Mouse (Mus musculus): ENCODE results near the gene 2810408A11Rik. TPM values are rescaled to one million over a fixed set of nuclear protein-coding genes. Genes with fewer than 3 reads are reported as not detected.

2810408A11Rik gene
- polyA plus RNA-seq, 1 experiment, result 13.1 TPM

GRCm38 (mm10) chr11:69849128-69849527 is 51.7 kb downstream of the 2810408A11Rik start:
- no peak overlapping the region for H3K4me3 ChIP-seq (ENCODE audit: low read depth, low read length)
- no peaks in the 10 kb centered on the region for H3K9me3 ChIP-seq (replicated peaks; ENCODE audit: control insufficient read depth, insufficient read depth, low read length, poor library complexity, severe bottlenecking)
- TF ChIP-seq POLR2A (IDR thresholded peaks at IDR 0.05; ENCODE audit: insufficient read depth, low read length) (no peak), CTCF (IDR thresholded peaks at IDR 0.05; ENCODE audit: low read depth, low read length) (no peak), EP300 (IDR thresholded peaks at IDR 0.05; ENCODE audit: insufficient read depth, low read depth, low read length) (no peak)
- H3K4me1 ChIP-seq (ENCODE audit: control insufficient read depth, insufficient read depth, low read length), result peaks cover 4% of the 10 kb centered on the region
- no peak overlapping the region for H3K9ac ChIP-seq (ENCODE audit: low read depth, poor library complexity, severe bottlenecking)
- peaks cover 14% of the 10 kb centered on the region for H3K36me3 ChIP-seq (ENCODE audit: control insufficient read depth, insufficient read depth, low read length, poor library complexity, severe bottlenecking)
- H3K27me3 ChIP-seq (ENCODE audit: control insufficient read depth, insufficient read depth, low read length, poor library complexity, severe bottlenecking), result no peaks in the 10 kb centered on the region
- no peak overlapping the region for H3K27ac ChIP-seq (ENCODE audit: insufficient read depth, low read length)

- TF ChIP-seq POLR2A (IDR thresholded peaks at IDR 0.05; ENCODE audit: insufficient read depth, low read length), result no peak
- TF ChIP-seq CTCF (IDR thresholded peaks at IDR 0.05; ENCODE audit: low read depth, low read length), result no peak
- TF ChIP-seq EP300 (IDR thresholded peaks at IDR 0.05; ENCODE audit: insufficient read depth, low read depth, low read length), result no peak
- H3K4me1 ChIP-seq (ENCODE audit: control insufficient read depth, insufficient read depth, low read length), result peaks cover 4% of the 10 kb centered on the region
- no peaks in the 10 kb centered on the region for H3K27me3 ChIP-seq (ENCODE audit: control insufficient read depth, insufficient read depth, low read length, poor library complexity, severe bottlenecking)
- peaks cover 14% of the 10 kb centered on the region for H3K36me3 ChIP-seq (ENCODE audit: control insufficient read depth, insufficient read depth, low read length, poor library complexity, severe bottlenecking)
- H3K27ac ChIP-seq (ENCODE audit: insufficient read depth, low read length), result no peak overlapping the region
- H3K9me3 ChIP-seq (replicated peaks; ENCODE audit: control insufficient read depth, insufficient read depth, low read length, poor library complexity, severe bottlenecking), result no peaks in the 10 kb centered on the region
- 0 out of 2 replicates have a peak overlapping the region, but pooled peaks have one; percentile 48 for H3K9ac ChIP-seq (ENCODE audit: low read depth, poor library complexity, severe bottlenecking)
- H3K4me3 ChIP-seq (ENCODE audit: low read depth, low read length), result peak overlapping the region; percentile 76; the same call in 1 of the 2 replicates
These were observed 52.8 kb downstream of the 2810408A11Rik start for GRCm38 (mm10) chr11:69848021-69848420.

Other genes starting within 250 kb of the 2810408A11Rik start
- gene Sox15, start 245.7 kb downstream of the 2810408A11Rik start, polyA plus RNA-seq (2011; ENCODE audit: insufficient read depth, insufficient read length, low read depth, missing spikeins), result 45.2 and 48.1 TPM in 2 replicates
- 65.7 and 71.0 TPM in 2 replicates for gene Mpdu1, start 238.3 kb downstream of the 2810408A11Rik start, polyA plus RNA-seq (2011; ENCODE audit: insufficient read depth, insufficient read length, low read depth, missing spikeins)
- gene Cd68, start 234.8 kb downstream of the 2810408A11Rik start, polyA plus RNA-seq (2011; ENCODE audit: insufficient read depth, insufficient read length, low read depth, missing spikeins), result 32.9 and 36.2 TPM in 2 replicates
- gene Eif4a1, start 228.6 kb downstream of the 2810408A11Rik start, polyA plus RNA-seq (2011; ENCODE audit: insufficient read depth, insufficient read length, low read depth, missing spikeins), result 1,464 and 1,502 TPM in 2 replicates
- gene Senp3, start 218.9 kb downstream of the 2810408A11Rik start, polyA plus RNA-seq (2011; ENCODE audit: insufficient read depth, insufficient read length, low read depth, missing spikeins), result 198 and 221 TPM in 2 replicates
- gene Tnfsf13, start 215.2 kb downstream of the 2810408A11Rik start, polyA plus RNA-seq (2011; ENCODE audit: insufficient read depth, insufficient read length, low read depth, missing spikeins), result 1.3 and 2.9 TPM in 2 replicates
- gene Tnfsf12, start 205.1 kb downstream of the 2810408A11Rik start, polyA plus RNA-seq (2011; ENCODE audit: insufficient read depth, insufficient read length, low read depth, missing spikeins), result 3.4 and 4.1 TPM in 2 replicates
- gene Tnfsfm13, start 204.9 kb downstream of the 2810408A11Rik start, polyA plus RNA-seq (2011; ENCODE audit: insufficient read depth, insufficient read length, low read depth, missing spikeins), result 1.9 and 3.6 TPM in 2 replicates
- gene Polr2a, start 142.3 kb downstream of the 2810408A11Rik start, polyA plus RNA-seq (2011; ENCODE audit: insufficient read depth, insufficient read length, low read depth, missing spikeins), result 102 and 103 TPM in 2 replicates
- gene Slc35g3, start 139.0 kb downstream of the 2810408A11Rik start, polyA plus RNA-seq (2011; ENCODE audit: insufficient read depth, insufficient read length, low read depth, missing spikeins), result not detected in 2 replicates
- 3.6 and 4.8 TPM in 2 replicates for gene Zbtb4, start 135.1 kb downstream of the 2810408A11Rik start, polyA plus RNA-seq (2011; ENCODE audit: insufficient read depth, insufficient read length, low read depth, missing spikeins)
- 10.1 and 12.1 TPM in 2 replicates for gene Chrnb1, start 105.0 kb downstream of the 2810408A11Rik start, polyA plus RNA-seq (2011; ENCODE audit: insufficient read depth, insufficient read length, low read depth, missing spikeins)
- gene Fgf11, start 99.1 kb downstream of the 2810408A11Rik start, polyA plus RNA-seq (2011; ENCODE audit: insufficient read depth, insufficient read length, low read depth, missing spikeins), result 1.8 and 2.5 TPM in 2 replicates
- gene Tmem102, start 95.4 kb downstream of the 2810408A11Rik start, polyA plus RNA-seq (2011; ENCODE audit: insufficient read depth, insufficient read length, low read depth, missing spikeins), result 10.1 and 11.6 TPM in 2 replicates
- gene Gm39566, start 85.7 kb downstream of the 2810408A11Rik start, polyA plus RNA-seq (2011; ENCODE audit: insufficient read depth, insufficient read length, low read depth, missing spikeins), result not detected in 2 replicates
- gene Spem2, start 82.5 kb downstream of the 2810408A11Rik start, polyA plus RNA-seq (2011; ENCODE audit: insufficient read depth, insufficient read length, low read depth, missing spikeins), result not detected in 2 replicates
- gene Spem1, start 78.8 kb downstream of the 2810408A11Rik start, polyA plus RNA-seq (2011; ENCODE audit: insufficient read depth, insufficient read length, low read depth, missing spikeins), result not detected in 2 replicates
- 19.6 and 25.4 TPM in 2 replicates for gene Nlgn2, start 63.2 kb downstream of the 2810408A11Rik start, polyA plus RNA-seq (2011; ENCODE audit: insufficient read depth, insufficient read length, low read depth, missing spikeins)
- gene Tmem256, start 62.5 kb downstream of the 2810408A11Rik start, polyA plus RNA-seq (2011; ENCODE audit: insufficient read depth, insufficient read length, low read depth, missing spikeins), result 97.1 and 103 TPM in 2 replicates
- 27.2 and 31.2 TPM in 2 replicates for gene Plscr3, start 54.6 kb downstream of the 2810408A11Rik start, polyA plus RNA-seq (2011; ENCODE audit: insufficient read depth, insufficient read length, low read depth, missing spikeins)
- gene Tnk1, start 42.3 kb downstream of the 2810408A11Rik start, polyA plus RNA-seq (2011; ENCODE audit: insufficient read depth, insufficient read length, low read depth, missing spikeins), result 15.6 and 19.6 TPM in 2 replicates
- not detected in 2 replicates for gene Tmem95, start 23.0 kb downstream of the 2810408A11Rik start, polyA plus RNA-seq (2011; ENCODE audit: insufficient read depth, insufficient read length, low read depth, missing spikeins)
- 5.2 and 6.3 TPM in 2 replicates for gene Kctd11, start 19.6 kb downstream of the 2810408A11Rik start, polyA plus RNA-seq (2011; ENCODE audit: insufficient read depth, insufficient read length, low read depth, missing spikeins)
- gene Acap1, start 5.4 kb downstream of the 2810408A11Rik start, polyA plus RNA-seq (2011; ENCODE audit: insufficient read depth, insufficient read length, low read depth, missing spikeins), result 1.5 and 2.3 TPM in 2 replicates
- 27.9 and 32.4 TPM in 2 replicates for gene Neurl4, start 85 bp upstream of the 2810408A11Rik start, polyA plus RNA-seq (2011; ENCODE audit: insufficient read depth, insufficient read length, low read depth, missing spikeins)
- gene Gps2, start 12.9 kb upstream of the 2810408A11Rik start, polyA plus RNA-seq (2011; ENCODE audit: insufficient read depth, insufficient read length, low read depth, missing spikeins), result 23.9 and 24.4 TPM in 2 replicates
- gene Eif5a, start 21.0 kb upstream of the 2810408A11Rik start, polyA plus RNA-seq (2011; ENCODE audit: insufficient read depth, insufficient read length, low read depth, missing spikeins), result 1,015 and 1,063 TPM in 2 replicates
- gene Ybx2, start 34.8 kb upstream of the 2810408A11Rik start, polyA plus RNA-seq (2011; ENCODE audit: insufficient read depth, insufficient read length, low read depth, missing spikeins), result 55.2 and 57.2 TPM in 2 replicates
- 2.7 and 3.2 TPM in 2 replicates for gene Slc2a4, start 47.2 kb upstream of the 2810408A11Rik start, polyA plus RNA-seq (2011; ENCODE audit: insufficient read depth, insufficient read length, low read depth, missing spikeins)
- 106 and 144 TPM in 2 replicates for gene Cldn7, start 63.8 kb upstream of the 2810408A11Rik start, polyA plus RNA-seq (2011; ENCODE audit: insufficient read depth, insufficient read length, low read depth, missing spikeins)
- 61.9 and 63.4 TPM in 2 replicates for gene Ctdnep1, start 80.2 kb upstream of the 2810408A11Rik start, polyA plus RNA-seq (2011; ENCODE audit: insufficient read depth, insufficient read length, low read depth, missing spikeins)
- gene Elp5, start 81.5 kb upstream of the 2810408A11Rik start, polyA plus RNA-seq (2011; ENCODE audit: insufficient read depth, insufficient read length, low read depth, missing spikeins), result 77.6 and 80.1 TPM in 2 replicates
- 141 and 144 TPM in 2 replicates for gene Gabarap, start 90.2 kb upstream of the 2810408A11Rik start, polyA plus RNA-seq (2011; ENCODE audit: insufficient read depth, insufficient read length, low read depth, missing spikeins)
- gene Phf23, start 94.8 kb upstream of the 2810408A11Rik start, polyA plus RNA-seq (2011; ENCODE audit: insufficient read depth, insufficient read length, low read depth, missing spikeins), result 75.6 and 83.0 TPM in 2 replicates
- gene Dvl2, start 99.6 kb upstream of the 2810408A11Rik start, polyA plus RNA-seq (2011; ENCODE audit: insufficient read depth, insufficient read length, low read depth, missing spikeins), result 60.1 and 63.3 TPM in 2 replicates
- gene Acadvl, start 114.4 kb upstream of the 2810408A11Rik start, polyA plus RNA-seq (2011; ENCODE audit: insufficient read depth, insufficient read length, low read depth, missing spikeins), result 17.1 and 19.8 TPM in 2 replicates
- 17.1 and 25.7 TPM in 2 replicates for gene Dlg4, start 116.0 kb upstream of the 2810408A11Rik start, polyA plus RNA-seq (2011; ENCODE audit: insufficient read depth, insufficient read length, low read depth, missing spikeins)
- gene Asgr1, start 153.1 kb upstream of the 2810408A11Rik start, polyA plus RNA-seq (2011; ENCODE audit: insufficient read depth, insufficient read length, low read depth, missing spikeins), result not detected in 2 replicates
- gene Asgr2, start 191.7 kb upstream of the 2810408A11Rik start, polyA plus RNA-seq (2011; ENCODE audit: insufficient read depth, insufficient read length, low read depth, missing spikeins), result not detected in 2 replicates
- gene Mgl2, start 229.3 kb upstream of the 2810408A11Rik start, polyA plus RNA-seq (2011; ENCODE audit: insufficient read depth, insufficient read length, low read depth, missing spikeins), result 0.37 and 0.43 TPM in 2 replicates